Mouse (Mus musculus) ES-CJ7 (cell line): ENCODE measurements at regions not wholly inside any gene's neighbourhood (a gene's known extent, or its start where the extent isn't known, plus 50 kb on each side); places are given as distances from the start of the nearest gene placed in this dataset.

Source experiments
- DNase-seq: peaks from one replicate; pipeline ENCODE4 v3.0.0; 2011; ENCODE audit warnings: low read depth, low spot score

DNA sequence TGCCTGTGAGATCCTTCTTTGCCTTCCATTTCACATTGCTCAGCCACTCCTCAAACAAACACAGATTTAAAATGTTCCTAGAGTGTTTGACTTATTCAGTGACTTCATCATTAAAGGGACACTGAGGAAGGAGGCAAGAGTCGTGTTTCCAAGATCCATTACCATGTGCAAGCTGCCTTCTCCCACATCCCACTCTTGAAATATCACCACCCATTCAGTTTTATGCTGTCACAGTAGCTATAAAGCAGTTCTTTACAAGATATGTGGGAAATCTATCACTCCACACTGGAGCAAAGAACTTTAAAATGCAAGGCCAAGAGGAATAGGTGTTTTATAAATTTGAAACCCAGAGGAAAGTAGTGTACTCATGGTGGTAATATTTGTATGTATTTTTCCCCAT, 110.2 kb upstream of the Gm12695 start:
- DNase-seq: no peak

- DNase-seq: no peak
Observed at GRCm38 (mm10) chr4:96881077-96881476, 96.1 kb upstream of the Gm12695 start.

- no peak for DNase-seq
Observed at GRCm38 (mm10) chr4:96878016-96878415, 93.0 kb upstream of the Gm12695 start.

GRCm38 (mm10) chr4:96874644-96875043, 89.7 kb upstream of the Gm12695 start:
- peak; percentile 8 for DNase-seq

DNA sequence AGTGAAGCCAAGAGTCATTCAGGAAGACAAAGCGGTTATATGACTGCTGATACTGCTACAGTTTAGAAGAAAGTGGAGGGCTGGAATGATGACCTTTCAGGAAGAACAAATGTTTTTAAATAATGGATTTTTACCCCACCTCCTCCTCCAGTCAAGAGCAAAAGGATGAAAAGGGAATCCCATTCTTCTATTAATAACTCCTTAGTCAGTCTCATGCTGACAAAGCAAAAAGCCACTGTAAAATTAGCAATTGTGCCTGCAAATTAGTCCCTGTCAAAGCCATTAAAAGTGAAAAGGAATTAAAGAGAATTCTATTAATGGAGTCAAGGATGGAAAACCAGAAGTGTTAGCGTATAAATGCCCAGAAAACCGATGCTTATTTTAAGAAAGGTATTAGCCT, 60.2 kb upstream of the Gm12695 start:
- DNase-seq: no peak
